Mouse (Mus musculus) C2C12 (cell line): ENCODE results near the gene Fuca1. TPM values are rescaled to one million over a fixed set of nuclear protein-coding genes. Genes with fewer than 3 reads are reported as not detected.

Source experiments
- H3K27me3 ChIP-seq: one replicate; pipeline ENCODE4 v1.6.1; 2011; ENCODE audit not compliant: control insufficient read depth, insufficient read depth, insufficient read length
- H3K36me3 ChIP-seq: one replicate; pipeline ENCODE4 v1.6.1; 2011; ENCODE audit not compliant: control insufficient read depth, insufficient read depth
- H3K4me3 ChIP-seq: one replicate; pipeline ENCODE4 v1.5.1; 2011; ENCODE audit warnings: mild to moderate bottlenecking, control low read depth; ENCODE audit not compliant: poor library complexity, insufficient read depth, severe bottlenecking
- H3K79me2 ChIP-seq: one replicate; pipeline ENCODE4 v1.6.1; 2011; ENCODE audit not compliant: control insufficient read depth, insufficient read depth
- H3K79me3 ChIP-seq: one replicate; pipeline ENCODE4 v1.6.1; 2011; ENCODE audit warnings: low read depth, control low read depth
- H3ac ChIP-seq: one replicate; pipeline ENCODE3; 2011; ENCODE audit warnings: low read depth; ENCODE audit not compliant: control insufficient read depth, insufficient read length
- CEBPB ChIP-seq: IDR thresholded peaks from one replicate; pipeline ENCODE4 v1.6.1; 2011; ENCODE audit warnings: low read depth, mild to moderate bottlenecking, control low read depth, moderate library complexity
- CTCF ChIP-seq: IDR thresholded peaks from one replicate; pipeline ENCODE4 v1.5.1; 2011; ENCODE audit not compliant: control insufficient read depth, insufficient read depth, insufficient read length
- FOSL1 ChIP-seq: IDR thresholded peaks from one replicate; pipeline ENCODE4 v1.8.0; 2011; ENCODE audit warnings: mild to moderate bottlenecking, low read length; ENCODE audit not compliant: poor library complexity, insufficient read depth, severe bottlenecking
- MAX ChIP-seq: IDR thresholded peaks from one replicate; pipeline ENCODE4 v1.6.1; 2011; ENCODE audit warnings: mild to moderate bottlenecking, control low read depth
- MYOD1 ChIP-seq: IDR thresholded peaks from one replicate; pipeline ENCODE4 v1.6.1; 2011; ENCODE audit warnings: low read depth; ENCODE audit not compliant: control insufficient read depth, insufficient read length
- MYOG ChIP-seq: IDR thresholded peaks from one replicate; pipeline ENCODE4 v1.6.1; 2011; ENCODE audit not compliant: control insufficient read depth, insufficient read length; ENCODE audit errors: extremely low read depth
- USF1 ChIP-seq: IDR thresholded peaks from one replicate; pipeline ENCODE4 v1.6.1; 2011; ENCODE audit warnings: low read depth, mild to moderate bottlenecking, control low read depth, moderate library complexity
- polyA plus RNA-seq: library from polyadenylated mRNA; unstranded; fragments of >200 nt; fragmentation: generic; extraction: Trizol; gene quantifications from one replicate; pipeline ENCODE4 v1.2.1, GENCODE M21; 2012; ENCODE audit warnings: missing spikeins

The Fuca1 gene
- polyA plus RNA-seq, 1 experiment, result 26.8 TPM

DNA sequence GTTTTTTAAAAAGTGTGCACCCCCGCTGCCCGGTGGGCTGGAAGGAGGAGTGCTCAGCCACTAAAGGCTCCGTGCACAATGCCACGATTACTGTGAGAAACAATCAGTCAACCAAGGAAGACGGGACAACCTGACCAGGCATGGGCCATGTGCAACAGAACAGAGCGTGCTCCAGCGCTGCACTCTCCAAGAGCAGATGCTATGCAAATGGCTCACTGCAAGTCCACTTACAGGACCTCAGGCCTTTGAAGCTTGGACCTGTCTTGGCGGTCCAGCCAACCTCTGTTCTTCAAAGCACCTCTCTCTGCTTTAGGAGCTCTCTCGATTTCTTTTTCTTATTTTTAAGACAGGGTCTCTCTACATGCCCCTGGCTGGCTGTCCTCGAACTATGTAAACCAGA lies 40.0 kb upstream of the Fuca1 start:
- no peak overlapping the region for H3ac ChIP-seq
- peaks cover 9% of the 10 kb centered on the region for H3K27me3 ChIP-seq
- no peaks in the 10 kb centered on the region for H3K36me3 ChIP-seq
- H3K79me2 ChIP-seq, result no peaks in the 10 kb centered on the region
- no peak for TF ChIP-seq CTCF
- no peak for TF ChIP-seq USF1
- TF ChIP-seq MAX, result no peak
- TF ChIP-seq MYOG, result no peak
- TF ChIP-seq MYOD1, result no peak
- TF ChIP-seq CEBPB, result no peak
- TF ChIP-seq FOSL1, result no peak
- H3K79me3 ChIP-seq, result no peaks in the 10 kb centered on the region
- no peak overlapping the region for H3K4me3 ChIP-seq

DNA sequence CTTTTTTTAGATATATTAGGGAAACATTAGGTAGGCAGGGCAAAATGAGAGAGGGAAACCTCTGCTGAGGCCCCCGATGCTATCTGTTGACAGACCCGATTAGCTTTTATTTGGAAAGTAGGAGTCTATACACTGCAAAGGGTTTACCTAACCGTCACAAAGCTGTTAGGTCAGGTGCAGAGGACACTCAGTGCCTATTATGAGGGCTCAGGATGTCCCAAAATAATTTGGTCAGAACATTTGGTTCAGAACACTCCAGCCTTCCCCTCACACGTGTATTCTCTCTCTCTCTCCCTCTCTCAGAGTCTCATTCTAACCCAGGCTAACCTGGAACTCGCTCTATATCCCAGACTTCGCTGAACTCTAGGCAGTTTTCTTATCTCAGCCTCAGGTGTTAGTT lies 38.5 kb upstream of the Fuca1 start:
- Histone ChIP-seq H3ac (no peak overlapping the region), H3K4me3 (no peak overlapping the region), H3K79me2 (no peaks in the 10 kb centered on the region), H3K79me3 (no peaks in the 10 kb centered on the region), H3K27me3 (peaks cover 9% of the 10 kb centered on the region), H3K36me3 (no peaks in the 10 kb centered on the region)
- TF ChIP-seq CTCF, result no peak
- TF ChIP-seq FOSL1, result no peak
- TF ChIP-seq MYOD1, result no peak
- TF ChIP-seq MYOG, result no peak

DNA sequence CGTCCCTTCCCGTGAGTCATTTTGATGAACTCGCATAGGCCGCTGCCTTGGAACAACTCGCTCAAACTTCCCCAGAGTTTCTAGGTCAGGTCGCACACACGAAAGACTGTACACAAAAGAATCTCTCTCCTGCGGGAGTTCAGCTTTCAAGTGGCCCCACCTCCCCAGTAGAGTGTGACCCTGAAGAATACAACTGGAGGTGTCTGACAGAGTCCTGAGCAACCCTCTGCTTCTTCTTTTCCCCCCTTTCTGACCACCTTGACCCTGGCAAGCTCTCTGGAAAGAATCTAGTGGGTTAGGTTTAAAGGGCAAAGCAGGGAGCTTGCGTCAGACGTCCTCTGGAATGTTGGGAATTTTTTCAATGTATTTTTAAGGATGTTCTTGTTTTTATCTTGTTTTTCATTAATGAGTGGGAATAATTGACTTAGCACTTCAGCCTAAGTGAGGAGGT lies 37.1 kb upstream of the Fuca1 start:
- TF ChIP-seq USF1, result no peak
- TF ChIP-seq MAX, result no peak
- no peak for TF ChIP-seq CTCF
- TF ChIP-seq FOSL1, result no peak
- no peak for TF ChIP-seq MYOG
- TF ChIP-seq CEBPB, result no peak
- no peak for TF ChIP-seq MYOD1
- H3K27me3 ChIP-seq, result peaks cover 9% of the 10 kb centered on the region
- H3K79me2 ChIP-seq, result no peaks in the 10 kb centered on the region
- H3K4me3 ChIP-seq, result no peak overlapping the region
- no peak overlapping the region for H3ac ChIP-seq
- H3K79me3 ChIP-seq, result no peaks in the 10 kb centered on the region
- H3K36me3 ChIP-seq, result no peaks in the 10 kb centered on the region

DNA sequence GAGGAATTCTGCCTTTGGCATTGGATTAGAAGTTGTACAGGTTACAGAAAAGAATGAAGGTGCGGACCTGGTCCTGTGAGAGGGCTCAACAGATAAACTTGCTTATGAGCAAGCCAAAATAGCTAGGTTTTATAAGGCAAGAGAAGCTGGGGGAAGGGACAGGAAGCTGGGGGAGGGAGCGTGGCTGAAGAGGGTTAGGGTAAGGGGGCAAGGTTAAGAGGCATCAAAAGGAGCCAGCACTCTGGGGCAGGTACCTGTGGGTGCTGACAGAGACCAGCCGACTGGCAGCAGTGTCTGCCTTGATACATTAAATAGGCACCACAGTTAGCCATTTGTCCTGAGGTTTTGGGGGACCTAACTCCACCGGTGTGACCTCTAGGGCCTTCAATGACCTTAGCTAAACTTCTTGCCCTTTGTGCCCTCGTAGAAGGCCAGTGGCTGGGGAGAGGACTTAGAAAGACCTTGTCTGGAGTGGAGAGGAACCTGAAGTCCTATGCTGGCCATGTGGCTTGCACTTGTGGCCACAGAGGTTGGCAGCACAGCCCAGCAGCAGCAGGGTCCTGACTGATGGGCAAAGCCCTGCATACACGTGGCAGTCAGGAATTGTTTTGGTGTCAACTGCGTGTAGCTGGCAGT lies 36.5 kb upstream of the Fuca1 start:
- Histone ChIP-seq H3K79me3 (no peaks in the 10 kb centered on the region), H3K4me3 (no peak overlapping the region), H3K27me3 (peaks cover 9% of the 10 kb centered on the region), H3ac (no peak overlapping the region), H3K36me3 (no peaks in the 10 kb centered on the region), H3K79me2 (no peaks in the 10 kb centered on the region)
- TF ChIP-seq MAX (no peak), CTCF (no peak), MYOD1 (no peak), MYOG (no peak), USF1 (no peak), CEBPB (no peak), FOSL1 (no peak)

DNA sequence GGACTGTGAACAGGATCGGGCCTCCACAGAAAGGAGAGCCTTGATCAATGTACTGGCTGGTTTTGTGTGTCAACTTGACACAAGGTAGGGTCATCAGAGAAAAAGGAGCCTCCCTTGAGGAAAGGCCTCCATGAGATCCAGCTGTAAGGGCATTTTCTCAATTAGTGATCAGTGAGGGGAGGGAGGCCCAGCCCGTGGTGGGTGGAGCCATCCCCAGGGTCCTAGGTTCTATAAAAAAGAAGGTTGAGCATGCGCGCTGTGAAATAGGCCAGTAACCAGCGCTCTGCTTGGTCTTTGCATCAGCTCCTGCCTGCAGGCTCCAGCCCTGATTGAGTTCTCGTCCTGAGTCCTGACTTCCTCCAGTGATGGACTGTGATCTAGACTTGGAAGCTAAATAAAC lies 36.0 kb upstream of the Fuca1 start:
- no peak for TF ChIP-seq MYOG
- no peak for TF ChIP-seq USF1
- TF ChIP-seq FOSL1, result no peak
- no peak for TF ChIP-seq CTCF
- no peak for TF ChIP-seq CEBPB
- TF ChIP-seq MYOD1, result no peak
- TF ChIP-seq MAX, result no peak
- no peaks in the 10 kb centered on the region for H3K36me3 ChIP-seq
- H3K27me3 ChIP-seq, result peaks cover 9% of the 10 kb centered on the region
- no peak overlapping the region for H3ac ChIP-seq
- H3K79me2 ChIP-seq, result no peaks in the 10 kb centered on the region
- H3K79me3 ChIP-seq, result no peaks in the 10 kb centered on the region
- no peak overlapping the region for H3K4me3 ChIP-seq

DNA sequence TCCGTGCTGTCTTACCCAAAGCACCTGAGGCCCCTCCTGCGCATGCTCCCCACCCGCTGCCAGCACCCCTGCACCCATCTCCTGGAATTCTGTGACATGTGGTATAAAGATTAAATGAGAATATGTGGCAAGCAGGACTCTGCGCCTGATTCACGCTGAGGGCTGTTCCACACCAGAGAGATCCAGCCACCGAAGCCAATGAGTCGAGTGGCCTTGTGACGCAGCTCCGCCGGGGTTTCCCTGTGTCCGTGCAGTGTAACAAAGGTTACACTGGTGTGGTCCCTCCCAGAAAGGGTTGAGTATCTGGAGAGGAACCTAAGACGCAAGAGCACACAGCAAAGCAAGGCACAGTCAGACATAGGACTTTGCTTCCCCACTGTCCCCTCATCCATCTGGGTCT lies 34.9 kb upstream of the Fuca1 start:
- Histone ChIP-seq H3K79me2 (no peaks in the 10 kb centered on the region), H3K36me3 (no peaks in the 10 kb centered on the region), H3K27me3 (peaks cover 9% of the 10 kb centered on the region), H3K79me3 (no peaks in the 10 kb centered on the region), H3ac (no peak overlapping the region), H3K4me3 (no peak overlapping the region)
- TF ChIP-seq USF1 (no peak), MYOG (no peak), MYOD1 (no peak), CEBPB (no peak), MAX (no peak), FOSL1 (no peak), CTCF (no peak)
